Mouse (Mus musculus) thymus, adult 2 months (tissue): ENCODE measurements around the gene Ppm1n. TPM values are rescaled to one million over a fixed set of nuclear protein-coding genes. Genes with fewer than 3 reads are reported as not detected.

Experiments used
- DNase-seq: peaks from one replicate; pipeline ENCODE4 v3.0.0; 2021
- H3K27ac ChIP-seq: fragments of 200-500 bp; 2 replicates; pipeline ENCODE4 v1.5.1; 2012; ENCODE audit warnings: low read length, control low read depth; ENCODE audit not compliant: control insufficient read depth, insufficient read depth
- H3K27me3 ChIP-seq: fragments of 200-500 bp; 2 replicates; pipeline ENCODE4 v1.6.1; 2012; ENCODE audit warnings: mild to moderate bottlenecking, low read length, moderate library complexity, mixed read lengths; ENCODE audit not compliant: control insufficient read depth, insufficient read depth
- H3K36me3 ChIP-seq: fragments of 200-500 bp; 2 replicates; pipeline ENCODE4 v1.6.1; 2012; ENCODE audit warnings: mild to moderate bottlenecking, low read length, moderate library complexity; ENCODE audit not compliant: control insufficient read depth, insufficient read depth
- H3K4me1 ChIP-seq: fragments of 200-500 bp; replicated peaks from 2 replicates; pipeline ENCODE4 v1.6.1; 2012; ENCODE audit warnings: low read length; ENCODE audit not compliant: control insufficient read depth, insufficient read depth
- H3K4me3 ChIP-seq: fragments of 200-500 bp; 2 replicates; pipeline ENCODE4 v1.5.1; 2012; ENCODE audit warnings: mild to moderate bottlenecking, low read length, control low read depth, moderate library complexity; ENCODE audit not compliant: control insufficient read depth, insufficient read depth
- CTCF ChIP-seq: fragments of 200-500 bp; IDR thresholded peaks from 2 replicates; pipeline ENCODE4 v1.5.1; 2012; ENCODE audit warnings: mild to moderate bottlenecking, control low read depth, low read length, moderate library complexity, borderline replicate concordance; ENCODE audit not compliant: control insufficient read depth, poor library complexity, insufficient read depth; ENCODE audit errors: extremely low read depth
- POLR2A ChIP-seq: fragments of 200-500 bp; IDR thresholded peaks from 2 replicates; pipeline ENCODE4 v1.6.1; 2012; ENCODE audit warnings: mild to moderate bottlenecking, low read length, control low read depth, moderate library complexity; ENCODE audit not compliant: control insufficient read depth, poor library complexity, insufficient read depth; ENCODE audit errors: extremely low read depth
- WGBS: fragments of 180-500 bp; shearing (Covaris S2); methylation state at CpG from one replicate; pipeline ENCODE4 v1.1.7; 2018; 5-methylcytosine and 5-hydroxymethylcytosine counted together
- polyA plus RNA-seq: library from polyadenylated mRNA; depleted of rRNA; stranded (reverse); fragments of >200 nt; gene quantifications from 2 replicates; pipeline ENCODE4 v1.2.3, GENCODE M21; 2012

Gene Ppm1n
- polyA plus RNA-seq, 1 experiment = 0.63 TPM

DNA sequence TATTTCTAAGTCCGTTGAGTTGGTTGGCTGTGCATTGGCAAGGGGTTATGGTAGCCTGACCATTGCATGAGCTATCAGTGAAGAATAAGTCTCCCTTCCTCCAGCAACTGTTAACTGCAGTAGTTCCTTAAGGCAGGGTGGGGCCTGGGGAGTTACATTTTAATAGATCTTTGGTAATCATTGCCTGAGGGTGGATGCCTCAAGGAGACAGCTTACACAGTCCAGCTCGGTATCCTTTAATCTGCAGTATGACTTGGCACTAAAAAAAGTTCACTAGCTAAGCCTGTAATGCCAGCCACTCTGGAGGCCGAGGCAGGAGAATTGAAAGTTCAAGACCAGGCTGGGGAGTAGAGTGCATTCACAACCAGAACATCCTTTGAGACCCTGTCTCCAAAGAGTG, 48.0 kb downstream of the Ppm1n start:
- Histone ChIP-seq H3K27ac (no peak overlapping the region), H3K4me3 (no peak overlapping the region), H3K27me3 (no peaks in the 10 kb centered on the region), H3K36me3 (no peaks in the 10 kb centered on the region), H3K4me1 (peaks cover 6% of the 10 kb centered on the region)
- TF ChIP-seq CTCF = no peak
- DNase-seq = no peak
- WGBS = 97% methylated on average over 3 of the region's 3 CpGs

DNA sequence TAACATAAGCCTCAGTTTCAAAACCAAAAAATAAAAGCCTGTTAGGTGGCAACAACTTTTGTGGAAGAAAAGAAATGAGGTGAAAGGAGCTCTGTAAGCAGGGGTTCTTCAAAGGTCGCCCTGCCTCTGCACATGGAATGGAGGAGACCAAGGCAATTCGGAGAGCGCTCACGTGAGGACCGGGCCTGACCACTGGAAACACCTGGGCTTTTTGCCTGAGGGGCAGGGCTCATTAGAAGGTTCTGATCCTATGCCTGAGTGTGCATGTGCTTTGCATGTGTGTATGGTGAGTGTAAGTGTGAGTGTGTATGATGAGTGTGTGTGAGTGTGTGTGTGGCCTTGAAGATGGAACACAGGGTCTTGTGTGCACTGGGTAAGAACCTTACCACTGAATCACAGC, 49.0 kb downstream of the Ppm1n start:
- Histone ChIP-seq H3K27ac (no peak overlapping the region), H3K27me3 (no peaks in the 10 kb centered on the region), H3K4me3 (no peak overlapping the region), H3K4me1 (peaks cover 8% of the 10 kb centered on the region), H3K36me3 (no peaks in the 10 kb centered on the region)
- TF ChIP-seq CTCF = no peak
- TF ChIP-seq POLR2A = no peak
- WGBS = 96% methylated on average over 5 of the region's 5 CpGs
- no peak for DNase-seq

DNA sequence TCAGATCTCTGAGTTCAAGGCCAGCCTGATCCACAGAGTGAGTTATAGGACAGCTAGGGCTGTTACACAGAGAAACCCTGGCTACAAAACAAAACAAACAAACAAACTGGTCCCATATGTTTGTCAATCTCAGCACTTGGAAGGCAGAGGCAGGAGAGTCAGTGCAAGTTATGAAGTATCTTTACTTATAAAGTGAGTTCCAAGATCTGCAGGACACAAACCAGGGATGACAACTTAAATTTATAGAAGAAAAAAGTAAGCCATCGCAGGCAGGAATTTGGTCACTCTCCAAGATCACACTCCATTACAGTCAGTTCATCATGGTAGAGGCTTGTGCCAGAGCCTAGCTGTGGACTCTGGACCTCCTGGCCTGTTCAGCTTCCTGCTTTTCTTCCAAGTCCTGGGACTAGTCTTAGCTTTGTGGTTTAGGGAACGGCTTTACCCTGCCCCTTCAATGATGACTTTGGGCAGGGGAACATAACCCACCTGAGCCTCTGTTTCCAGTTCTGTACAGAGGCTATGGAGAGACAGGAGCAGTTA, 49.8 kb downstream of the Ppm1n start:
- H3K36me3 ChIP-seq = no peaks in the 10 kb centered on the region
- no peaks in the 10 kb centered on the region for H3K27me3 ChIP-seq
- no peak overlapping the region for H3K4me3 ChIP-seq
- no peak for DNase-seq
- peaks cover 8% of the 10 kb centered on the region for H3K4me1 ChIP-seq
- no peak for TF ChIP-seq POLR2A
- TF ChIP-seq CTCF = no peak
- WGBS = 96% methylated on average over 2 of the region's 2 CpGs
- H3K27ac ChIP-seq = no peak overlapping the region

DNA sequence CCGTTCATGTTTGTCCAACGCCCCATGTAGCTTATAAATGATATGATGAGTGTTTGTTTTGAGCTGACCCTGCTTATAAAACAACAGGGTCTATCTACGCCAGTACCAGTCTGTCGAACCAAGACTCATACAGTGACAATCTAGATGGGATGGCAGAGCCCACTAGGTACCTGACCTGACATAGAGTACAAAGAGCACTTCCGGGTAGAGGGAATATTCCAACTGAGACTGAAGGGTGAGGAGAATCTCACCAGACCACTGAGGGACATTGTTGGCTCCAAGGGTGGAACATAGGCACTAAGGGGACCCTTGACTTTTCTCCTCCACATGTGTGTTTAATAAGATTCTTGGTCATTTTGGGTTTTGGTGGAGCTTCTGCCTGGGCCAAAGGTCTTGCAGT, 50.5 kb downstream of the Ppm1n start:
- TF ChIP-seq CTCF = no peak
- TF ChIP-seq POLR2A = no peak
- no peak for DNase-seq
- Histone ChIP-seq H3K36me3 (no peaks in the 10 kb centered on the region), H3K4me1 (peaks cover 8% of the 10 kb centered on the region), H3K4me3 (peak overlapping the region; percentile 54), H3K27ac (no peak overlapping the region), H3K27me3 (no peaks in the 10 kb centered on the region)
- WGBS = 31% methylated on average over 5 of the region's 5 CpGs

DNA sequence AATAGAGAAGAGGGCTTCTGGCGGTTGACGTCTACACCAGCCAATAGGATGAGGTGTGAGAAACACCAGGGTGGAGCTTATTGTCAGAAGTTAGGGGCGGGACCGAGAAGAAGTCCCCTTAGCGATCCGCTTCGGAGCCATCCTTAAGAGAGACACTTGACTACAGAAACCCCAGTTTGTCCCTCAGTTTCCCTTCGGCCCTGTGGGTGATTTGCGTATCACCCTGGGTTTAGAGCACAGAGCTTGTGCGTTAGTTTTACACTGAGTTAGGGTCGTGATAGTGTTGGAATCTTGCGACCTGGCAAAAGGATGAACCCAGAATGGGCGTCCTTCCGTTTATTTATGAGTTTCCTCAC, 51.1 kb downstream of the Ppm1n start:
- peak overlapping the region; percentile 61 for H3K27ac ChIP-seq
- H3K4me3 ChIP-seq = peak overlapping the region; percentile 54
- no peaks in the 10 kb centered on the region for H3K36me3 ChIP-seq
- no peak for DNase-seq
- H3K4me1 ChIP-seq = peaks cover 8% of the 10 kb centered on the region
- H3K27me3 ChIP-seq = no peaks in the 10 kb centered on the region
- 1% methylated on average over 14 of the region's 14 CpGs for WGBS
- no peak for TF ChIP-seq CTCF
- TF ChIP-seq POLR2A = no peak

DNA sequence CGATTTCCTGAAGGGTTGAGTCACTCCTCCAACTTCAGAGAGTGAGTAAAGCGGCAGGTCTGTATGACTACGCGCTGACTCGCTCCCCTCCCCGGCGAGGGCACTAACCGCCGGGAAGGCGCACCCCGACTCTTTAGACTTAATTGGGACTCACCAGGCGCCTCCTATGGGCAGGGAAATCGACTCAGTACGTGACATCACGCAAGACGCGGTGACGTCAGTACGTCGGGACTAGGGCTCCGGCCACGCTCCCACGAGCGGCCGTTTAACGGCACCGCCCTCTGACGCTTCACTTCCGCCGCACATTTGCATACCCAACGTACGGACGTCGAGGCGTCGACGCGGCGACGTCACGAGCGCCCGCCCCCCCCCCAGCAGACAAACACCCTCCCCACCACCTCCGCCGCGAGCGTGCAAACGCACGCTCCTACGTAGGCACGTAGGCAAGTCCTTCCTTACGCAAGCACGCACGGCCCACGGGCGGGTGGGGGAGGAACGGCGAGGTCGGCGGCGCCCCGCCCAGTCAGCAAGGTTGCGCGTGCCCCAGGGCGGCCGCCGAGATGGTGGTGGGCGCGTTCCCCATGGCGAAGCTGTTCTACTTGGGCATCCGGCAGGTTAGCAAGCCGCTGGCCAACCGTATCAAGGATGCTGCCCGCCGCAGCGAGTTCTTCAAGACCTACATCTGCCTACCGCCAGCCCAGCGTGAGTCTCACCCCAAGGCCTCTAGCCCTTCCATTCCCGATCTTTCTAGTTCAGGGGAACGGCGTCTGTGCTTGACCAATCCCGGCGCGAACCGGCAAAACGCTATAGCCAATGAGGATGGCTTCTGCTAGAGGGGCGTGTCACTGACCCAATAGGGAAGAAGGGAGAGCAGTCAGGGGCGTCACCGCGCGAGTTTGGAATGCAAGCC, 51.7 kb downstream of the Ppm1n start, which contains the start of gene Opa3:
Opa3 (plus strand) TSS at position 452 of the 910 bp plus-strand sequence.
- peak; percentile 98 for DNase-seq
- TF ChIP-seq POLR2A (peak; percentile 89), CTCF (0 out of 2 replicates have a peak, but pooled peaks have one; percentile 33)
- H3K4me3 ChIP-seq = peak within 1 kb of the TSS; percentile 65
- peak within 1 kb of the TSS; percentile 91 for H3K27ac ChIP-seq
- no peaks in the 10 kb centered on the region for H3K36me3 ChIP-seq
- H3K4me1 ChIP-seq = peaks cover 8% of the 10 kb centered on the region
- H3K27me3 ChIP-seq = no peaks in the 10 kb centered on the region
- WGBS = under 1% methylated on average over 91 of the region's 91 CpGs
